Mouse (Mus musculus): ENCODE results near the gene Srsf1.

DNA sequence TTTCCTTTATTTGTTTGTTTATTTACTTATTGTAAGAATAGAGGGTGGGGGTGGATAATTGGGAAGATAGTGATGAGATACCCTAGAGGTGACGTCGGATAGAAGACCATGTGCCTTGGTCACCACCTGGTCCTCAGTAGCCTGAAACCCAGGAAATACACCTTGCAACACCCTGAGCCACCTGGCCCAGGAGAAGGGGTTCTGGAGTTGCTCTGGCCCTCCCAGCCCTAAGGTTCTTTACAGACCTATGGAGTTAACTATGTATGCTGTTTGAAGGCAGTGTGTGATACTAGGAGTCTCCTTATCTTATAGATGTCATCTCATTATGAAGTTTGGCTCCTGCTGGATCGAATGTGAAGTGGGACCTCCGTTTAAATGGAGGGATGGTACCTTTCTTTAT lies 53.0 kb downstream of the Srsf1 start:
- TF ChIP-seq POLR2A (IDR thresholded peaks at IDR 0.05; ENCODE audit: insufficient read depth, low read length) (no peak), EP300 (IDR thresholded peaks at IDR 0.05; ENCODE audit: insufficient read depth, low read depth, low read length) (no peak)

Measured in ES-Bruce4 (cell line).